Mouse (Mus musculus): ENCODE data around the gene Tprg. TPM values are rescaled to one million over a fixed set of nuclear protein-coding genes. Genes with fewer than 3 reads are reported as not detected.

Gene Tprg
- polyA plus RNA-seq (2014; fragmentation: Nextera tagmentation; extraction: Ambion mirVana) = not detected in 2 replicates

DNA sequence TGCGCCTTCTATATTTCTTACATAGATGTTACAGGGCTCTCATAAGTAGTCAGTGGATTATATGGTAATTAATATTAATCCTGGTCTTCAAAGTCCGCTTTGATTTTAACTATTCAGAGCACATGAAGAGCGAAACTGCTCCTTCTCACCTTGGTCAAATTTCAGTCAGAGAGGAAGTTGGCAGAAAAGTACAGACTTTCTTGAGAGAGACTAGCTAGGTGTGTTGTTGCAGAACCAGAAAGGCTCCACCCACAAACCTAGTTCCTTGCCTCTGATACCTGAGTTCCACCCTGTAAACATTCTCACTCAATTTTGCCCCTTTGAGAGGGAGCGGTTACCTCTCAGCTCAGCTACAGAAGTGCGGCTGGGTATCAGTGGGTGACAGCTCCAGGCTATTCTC is at the start of gene Tprg:
Gene Tprg (plus strand): TSS at position 301 of the 400 bp plus-strand sequence.
- 92% methylated on average over 5 of the region's 5 CpGs for WGBS
- ATAC-seq (ENCODE audit: low FRiP score) (no peak), DNase-seq (ENCODE audit: low spot score, missing footprints) (no peak)
- Histone ChIP-seq H3K36me3 (ENCODE audit: control insufficient read depth, insufficient read depth, low read length) (no peaks in the 10 kb centered on the region), H3K4me2 (no peak within 1 kb of the TSS), H3K9ac (ENCODE audit: low read length) (no peak within 1 kb of the TSS), H3K4me1 (ENCODE audit: control insufficient read depth, insufficient read depth, low read length) (no peaks in the 10 kb centered on the region), H3K4me3 (ENCODE audit: low read depth, low read length) (no peak within 1 kb of the TSS), H3K27ac (ENCODE audit: low read depth, low read length) (no peak within 1 kb of the TSS), H3K9me3 (ENCODE audit: control insufficient read depth, low read length) (no peaks in the 10 kb centered on the region), H3K27me3 (ENCODE audit: control insufficient read depth, insufficient read depth, low read length) (no peaks in the 10 kb centered on the region)

DNA sequence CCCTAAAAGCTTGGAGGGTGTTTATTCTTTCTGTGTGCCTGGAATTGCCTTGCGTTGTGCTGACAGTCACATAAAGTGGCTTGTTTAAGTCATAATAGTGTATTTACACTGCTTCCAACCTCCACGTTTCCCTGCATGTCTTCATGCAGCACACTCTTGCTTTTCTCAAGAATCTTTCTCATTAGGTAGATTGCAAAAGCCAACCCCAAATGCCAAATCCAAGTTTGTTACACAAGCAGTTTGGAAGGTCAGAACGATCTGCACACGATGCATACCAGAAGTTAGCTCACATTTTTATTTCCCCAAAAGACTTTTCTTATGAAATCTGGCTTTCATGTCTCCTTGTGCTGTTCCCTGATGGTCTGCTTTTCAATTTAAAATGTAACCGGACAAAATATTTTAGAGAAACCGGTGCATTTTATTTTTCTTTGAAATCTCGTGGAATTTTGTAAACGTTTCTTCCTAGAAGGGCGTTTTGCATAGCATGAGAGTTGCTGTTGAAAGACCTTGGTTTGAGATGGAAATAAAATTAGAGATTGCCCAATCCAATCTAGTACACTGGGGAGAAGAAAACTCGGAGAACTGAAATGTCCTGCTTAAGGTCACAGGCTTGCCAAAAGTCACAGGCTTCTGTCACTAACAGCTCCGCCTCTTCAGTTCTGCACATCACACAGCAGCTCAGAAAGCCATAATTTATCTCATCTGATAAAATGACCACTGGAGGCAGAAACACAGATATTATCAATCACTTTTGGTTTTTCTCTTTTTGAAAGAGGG is 48.2 kb upstream of the Tprg start:
- no peak overlapping the region for H3K9ac ChIP-seq (ENCODE audit: low read length)

DNA sequence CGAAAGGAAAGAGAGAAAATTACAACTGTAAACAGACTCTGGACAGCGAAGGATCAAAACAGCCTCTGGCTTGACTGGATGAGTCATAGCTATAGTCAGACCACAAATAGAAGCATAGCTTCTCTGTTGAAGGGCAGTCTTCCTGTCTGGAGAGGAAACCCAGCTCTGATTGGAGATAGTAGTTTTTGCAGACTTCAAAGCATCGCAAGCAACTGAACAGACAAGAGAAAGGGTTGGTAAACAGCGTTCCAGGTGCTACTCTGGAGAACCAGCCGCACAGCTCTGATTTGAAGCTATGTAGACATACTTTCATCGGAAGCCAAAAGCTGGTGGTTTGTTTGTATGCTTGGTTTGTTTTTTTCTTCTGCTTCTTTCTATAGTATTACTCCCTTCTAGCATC is 37.7 kb upstream of the Tprg start:
- 88% methylated on average over 6 of the region's 6 CpGs for WGBS
- no peak for ATAC-seq (ENCODE audit: low FRiP score)
- H3K36me3 ChIP-seq (ENCODE audit: control insufficient read depth, insufficient read depth, low read length) = no peaks in the 10 kb centered on the region

More for the DNA sequence above, 48.2 kb upstream of the Tprg start:
- DNase-seq (ENCODE audit: low spot score, missing footprints) (no peak), ATAC-seq (ENCODE audit: low FRiP score) (no peak)
- WGBS = 85% methylated on average over 11 of the region's 11 CpGs
- Histone ChIP-seq H3K4me1 (ENCODE audit: control insufficient read depth, insufficient read depth, low read length) (no peaks in the 10 kb centered on the region), H3K27ac (ENCODE audit: low read depth, low read length) (no peak overlapping the region), H3K36me3 (ENCODE audit: control insufficient read depth, insufficient read depth, low read length) (no peaks in the 10 kb centered on the region), H3K4me3 (ENCODE audit: low read depth, low read length) (no peak overlapping the region), H3K27me3 (ENCODE audit: control insufficient read depth, insufficient read depth, low read length) (no peaks in the 10 kb centered on the region), H3K4me2 (no peak overlapping the region), H3K9me3 (ENCODE audit: control insufficient read depth, low read length) (no peaks in the 10 kb centered on the region)

GRCm38 (mm10) chr16:25250129-25250749 is 36.4 kb upstream of the Tprg start:
- Histone ChIP-seq H3K9ac (ENCODE audit: low read length) (no peak overlapping the region), H3K4me1 (ENCODE audit: control insufficient read depth, insufficient read depth, low read length) (no peaks in the 10 kb centered on the region), H3K4me3 (ENCODE audit: low read depth, low read length) (no peak overlapping the region), H3K36me3 (ENCODE audit: control insufficient read depth, insufficient read depth, low read length) (no peaks in the 10 kb centered on the region), H3K27me3 (ENCODE audit: control insufficient read depth, insufficient read depth, low read length) (no peaks in the 10 kb centered on the region), H3K9me3 (ENCODE audit: control insufficient read depth, low read length) (no peaks in the 10 kb centered on the region), H3K4me2 (no peak overlapping the region), H3K27ac (ENCODE audit: low read depth, low read length) (no peak overlapping the region)
- DNase-seq (ENCODE audit: low spot score, missing footprints) = peak; percentile 44
- 93% methylated on average over 6 of the region's 6 CpGs for WGBS
- no peak for ATAC-seq (ENCODE audit: low FRiP score)

More for the DNA sequence above, 37.7 kb upstream of the Tprg start:
- Histone ChIP-seq H3K9ac (ENCODE audit: low read length) (no peak overlapping the region), H3K4me2 (no peak overlapping the region), H3K27ac (ENCODE audit: low read depth, low read length) (no peak overlapping the region), H3K4me3 (ENCODE audit: low read depth, low read length) (no peak overlapping the region), H3K27me3 (ENCODE audit: control insufficient read depth, insufficient read depth, low read length) (no peaks in the 10 kb centered on the region), H3K9me3 (ENCODE audit: control insufficient read depth, low read length) (no peaks in the 10 kb centered on the region), H3K4me1 (ENCODE audit: control insufficient read depth, insufficient read depth, low read length) (no peaks in the 10 kb centered on the region)
- peak; percentile 71 for DNase-seq (ENCODE audit: low spot score, missing footprints)

GRCm38 (mm10) chr16:25251080-25251479 is 35.5 kb upstream of the Tprg start:
- DNase-seq (ENCODE audit: low spot score, missing footprints) (peak; percentile 54), ATAC-seq (ENCODE audit: low FRiP score) (no peak)
- H3K9me3 ChIP-seq (ENCODE audit: control insufficient read depth, low read length) = no peaks in the 10 kb centered on the region
- no peaks in the 10 kb centered on the region for H3K36me3 ChIP-seq (ENCODE audit: control insufficient read depth, insufficient read depth, low read length)
- H3K4me2 ChIP-seq = no peak overlapping the region
- no peaks in the 10 kb centered on the region for H3K4me1 ChIP-seq (ENCODE audit: control insufficient read depth, insufficient read depth, low read length)
- no peak overlapping the region for H3K4me3 ChIP-seq (ENCODE audit: low read depth, low read length)
- H3K27me3 ChIP-seq (ENCODE audit: control insufficient read depth, insufficient read depth, low read length) = no peaks in the 10 kb centered on the region
- 85% methylated on average over 9 of the region's 9 CpGs for WGBS
- H3K27ac ChIP-seq (ENCODE audit: low read depth, low read length) = no peak overlapping the region
- no peak overlapping the region for H3K9ac ChIP-seq (ENCODE audit: low read length)

GRCm38 (mm10) chr16:25254646-25255045 is 32.0 kb upstream of the Tprg start:
- H3K27ac ChIP-seq (ENCODE audit: low read depth, low read length) = no peak overlapping the region
- no peaks in the 10 kb centered on the region for H3K36me3 ChIP-seq (ENCODE audit: control insufficient read depth, insufficient read depth, low read length)
- DNase-seq (ENCODE audit: low spot score, missing footprints) (peak; percentile 56), ATAC-seq (ENCODE audit: low FRiP score) (no peak)
- H3K9me3 ChIP-seq (ENCODE audit: control insufficient read depth, low read length) = no peaks in the 10 kb centered on the region
- H3K4me1 ChIP-seq (ENCODE audit: control insufficient read depth, insufficient read depth, low read length) = no peaks in the 10 kb centered on the region
- H3K4me2 ChIP-seq = no peak overlapping the region
- WGBS = 88% methylated on average over 6 of the region's 6 CpGs
- no peak overlapping the region for H3K9ac ChIP-seq (ENCODE audit: low read length)
- H3K4me3 ChIP-seq (ENCODE audit: low read depth, low read length) = no peak overlapping the region
- no peaks in the 10 kb centered on the region for H3K27me3 ChIP-seq (ENCODE audit: control insufficient read depth, insufficient read depth, low read length)

- Histone ChIP-seq H3K9ac (ENCODE audit: low read length) (no peak overlapping the region), H3K4me1 (ENCODE audit: control insufficient read depth, insufficient read depth, low read length) (no peaks in the 10 kb centered on the region), H3K4me3 (ENCODE audit: low read depth, low read length) (no peak overlapping the region), H3K27ac (ENCODE audit: low read depth, low read length) (no peak overlapping the region), H3K27me3 (ENCODE audit: control insufficient read depth, insufficient read depth, low read length) (no peaks in the 10 kb centered on the region), H3K9me3 (ENCODE audit: control insufficient read depth, low read length) (no peaks in the 10 kb centered on the region), H3K36me3 (ENCODE audit: control insufficient read depth, insufficient read depth, low read length) (no peaks in the 10 kb centered on the region), H3K4me2 (no peak overlapping the region)
- WGBS = 92% methylated on average over 11 of the region's 11 CpGs
- ATAC-seq (ENCODE audit: low FRiP score) (no peak), DNase-seq (ENCODE audit: low spot score, missing footprints) (no peak)
Measured at GRCm38 (mm10) chr16:25255186-25255585, 31.4 kb upstream of the Tprg start.

- Histone ChIP-seq H3K27ac (ENCODE audit: low read depth, low read length) (no peak overlapping the region), H3K4me2 (no peak overlapping the region), H3K9ac (ENCODE audit: low read length) (no peak overlapping the region), H3K36me3 (ENCODE audit: control insufficient read depth, insufficient read depth, low read length) (no peaks in the 10 kb centered on the region), H3K27me3 (ENCODE audit: control insufficient read depth, insufficient read depth, low read length) (no peaks in the 10 kb centered on the region), H3K4me1 (ENCODE audit: control insufficient read depth, insufficient read depth, low read length) (no peaks in the 10 kb centered on the region), H3K9me3 (ENCODE audit: control insufficient read depth, low read length) (no peaks in the 10 kb centered on the region), H3K4me3 (ENCODE audit: low read depth, low read length) (no peak overlapping the region)
- DNase-seq (ENCODE audit: low spot score, missing footprints) (peak; percentile 71), ATAC-seq (ENCODE audit: low FRiP score) (no peak)
- WGBS = 94% methylated on average over 8 of the region's 8 CpGs
Measured at GRCm38 (mm10) chr16:25255603-25256260, 30.9 kb upstream of the Tprg start.

DNA sequence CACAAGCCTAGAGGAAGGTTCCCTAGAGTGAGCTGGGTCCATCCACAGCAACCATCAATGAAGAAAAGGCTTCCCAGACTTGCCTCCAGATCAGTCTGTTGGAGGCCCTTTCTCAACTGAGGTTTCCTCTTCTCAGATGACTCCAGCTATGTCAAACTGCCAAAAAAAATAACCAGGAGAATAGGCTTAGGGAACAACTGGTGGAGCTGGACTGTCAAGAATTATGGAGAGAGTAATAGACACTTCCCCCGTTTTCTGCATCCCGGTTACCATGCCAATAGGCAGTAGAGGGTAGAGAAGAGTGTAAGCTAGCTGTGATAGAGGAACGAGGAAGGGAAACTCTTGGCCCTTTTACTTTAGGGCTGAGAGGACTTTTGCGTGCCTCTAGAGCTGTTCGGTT is 24.3 kb upstream of the Tprg start:
- no peak for DNase-seq (ENCODE audit: low spot score, missing footprints)
- H3K4me1 ChIP-seq (ENCODE audit: control insufficient read depth, insufficient read depth, low read length) = no peaks in the 10 kb centered on the region
- H3K27ac ChIP-seq (ENCODE audit: low read depth, low read length) = no peak overlapping the region
- no peaks in the 10 kb centered on the region for H3K27me3 ChIP-seq (ENCODE audit: control insufficient read depth, insufficient read depth, low read length)
- H3K9ac ChIP-seq (ENCODE audit: low read length) = no peak overlapping the region
- no peaks in the 10 kb centered on the region for H3K36me3 ChIP-seq (ENCODE audit: control insufficient read depth, insufficient read depth, low read length)
- no peak for ATAC-seq (ENCODE audit: low FRiP score)
- H3K4me3 ChIP-seq (ENCODE audit: low read depth, low read length) = no peak overlapping the region
- H3K4me2 ChIP-seq = no peak overlapping the region
- no peaks in the 10 kb centered on the region for H3K9me3 ChIP-seq (ENCODE audit: control insufficient read depth, low read length)
- 92% methylated on average over 5 of the region's 5 CpGs for WGBS

Data from midbrain, embryonic 11.5 days (tissue).